Mouse (Mus musculus): ENCODE data around the gene Kcnip1. TPM values are rescaled to one million over a fixed set of nuclear protein-coding genes. Genes with fewer than 3 reads are reported as not detected.

The Kcnip1 gene
- polyA plus RNA-seq, 1 experiment, result not detected

GRCm38 (mm10) chr11:33869559-33869958 lies 123.4 kb downstream of the Kcnip1 start:
- Histone ChIP-seq H3K27ac (ENCODE audit: insufficient read depth, low read depth, low read length) (no peak overlapping the region), H3K4me3 (ENCODE audit: insufficient read depth, low read depth, low read length) (no peak overlapping the region), H3K27me3 (replicated peaks; ENCODE audit: control insufficient read depth, insufficient read depth, low read length) (no peaks in the 10 kb centered on the region; the same call in 1 of the 2 replicates), H3K36me3 (ENCODE audit: control insufficient read depth, insufficient read depth, low read length) (no peaks in the 10 kb centered on the region), H3K4me1 (ENCODE audit: control insufficient read depth, insufficient read depth, low read length) (no peaks in the 10 kb centered on the region)
- TF ChIP-seq POLR2A (IDR thresholded peaks at IDR 0.05; ENCODE audit: low read depth, low read length), result no peak
- no peak for TF ChIP-seq CTCF (conservative IDR thresholded peaks at IDR 0.05; ENCODE audit: insufficient read depth, insufficient read length, low read depth, low read length)
- WGBS, result 63% methylated on average over 3 of the region's 3 CpGs
- no peak for DNase-seq

- TF ChIP-seq POLR2A (IDR thresholded peaks at IDR 0.05; ENCODE audit: low read depth, low read length) (no peak), CTCF (conservative IDR thresholded peaks at IDR 0.05; ENCODE audit: insufficient read depth, insufficient read length, low read depth, low read length) (no peak)
- no peak for DNase-seq
- Histone ChIP-seq H3K36me3 (ENCODE audit: control insufficient read depth, insufficient read depth, low read length) (no peaks in the 10 kb centered on the region), H3K4me1 (ENCODE audit: control insufficient read depth, insufficient read depth, low read length) (no peaks in the 10 kb centered on the region), H3K4me3 (ENCODE audit: insufficient read depth, low read depth, low read length) (no peak overlapping the region), H3K27me3 (replicated peaks; ENCODE audit: control insufficient read depth, insufficient read depth, low read length) (no peaks in the 10 kb centered on the region; the same call in 1 of the 2 replicates), H3K27ac (ENCODE audit: insufficient read depth, low read depth, low read length) (no peak overlapping the region)
- WGBS, result 55% methylated on average over 6 of the region's 6 CpGs
Observed at GRCm38 (mm10) chr11:33866775-33867174, 126.2 kb downstream of the Kcnip1 start.

DNA sequence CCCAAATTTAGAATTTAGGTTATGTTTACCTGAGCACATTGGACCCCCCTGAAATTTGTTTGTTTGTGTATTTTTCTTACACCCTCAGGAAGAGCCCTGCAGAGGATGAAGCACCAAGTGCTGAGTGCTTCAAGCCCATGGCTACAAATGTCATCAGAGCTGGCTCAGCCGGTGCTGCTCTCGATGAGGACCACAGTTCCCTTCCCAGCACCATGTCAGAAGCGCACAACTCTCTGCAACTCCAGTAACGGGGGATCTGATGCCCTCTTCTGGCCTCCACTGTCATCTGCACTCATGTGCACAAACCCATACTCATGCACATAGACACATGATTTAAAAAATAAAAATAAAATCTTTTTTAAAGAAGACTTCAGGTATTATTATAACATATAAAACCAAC lies 128.7 kb downstream of the Kcnip1 start:
- WGBS, result 97% methylated on average over 4 of the region's 4 CpGs
- Histone ChIP-seq H3K4me3 (ENCODE audit: insufficient read depth, low read depth, low read length) (no peak overlapping the region), H3K27ac (ENCODE audit: insufficient read depth, low read depth, low read length) (no peak overlapping the region), H3K27me3 (replicated peaks; ENCODE audit: control insufficient read depth, insufficient read depth, low read length) (no peaks in the 10 kb centered on the region; the same call in 1 of the 2 replicates), H3K4me1 (ENCODE audit: control insufficient read depth, insufficient read depth, low read length) (no peaks in the 10 kb centered on the region), H3K36me3 (ENCODE audit: control insufficient read depth, insufficient read depth, low read length) (no peaks in the 10 kb centered on the region)
- no peak for TF ChIP-seq CTCF (conservative IDR thresholded peaks at IDR 0.05; ENCODE audit: insufficient read depth, insufficient read length, low read depth, low read length)
- no peak for TF ChIP-seq POLR2A (IDR thresholded peaks at IDR 0.05; ENCODE audit: low read depth, low read length)
- DNase-seq, result no peak

DNA sequence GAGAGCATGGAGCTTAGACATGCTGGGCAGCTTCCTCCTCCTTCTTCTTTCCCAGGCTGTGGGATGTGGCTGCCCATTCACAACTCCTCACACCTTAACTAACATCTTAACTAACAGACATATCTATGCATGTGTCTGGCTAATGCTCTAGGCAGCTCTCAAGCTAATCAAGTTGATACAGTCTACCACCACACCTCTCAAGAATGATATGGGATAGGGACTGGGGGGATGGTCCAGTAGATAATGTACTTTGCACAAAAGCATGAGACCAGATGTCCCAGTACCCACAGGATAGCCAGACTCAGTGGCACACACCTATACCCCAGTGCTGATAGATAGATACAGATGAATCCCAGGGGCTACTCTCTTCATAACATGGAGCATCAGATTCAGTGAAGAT lies 131.1 kb downstream of the Kcnip1 start:
- H3K27me3 ChIP-seq (replicated peaks; ENCODE audit: control insufficient read depth, insufficient read depth, low read length), result no peaks in the 10 kb centered on the region; the same call in 1 of the 2 replicates
- no peak for TF ChIP-seq POLR2A (IDR thresholded peaks at IDR 0.05; ENCODE audit: low read depth, low read length)
- no peak for TF ChIP-seq CTCF (conservative IDR thresholded peaks at IDR 0.05; ENCODE audit: insufficient read depth, insufficient read length, low read depth, low read length)

DNA sequence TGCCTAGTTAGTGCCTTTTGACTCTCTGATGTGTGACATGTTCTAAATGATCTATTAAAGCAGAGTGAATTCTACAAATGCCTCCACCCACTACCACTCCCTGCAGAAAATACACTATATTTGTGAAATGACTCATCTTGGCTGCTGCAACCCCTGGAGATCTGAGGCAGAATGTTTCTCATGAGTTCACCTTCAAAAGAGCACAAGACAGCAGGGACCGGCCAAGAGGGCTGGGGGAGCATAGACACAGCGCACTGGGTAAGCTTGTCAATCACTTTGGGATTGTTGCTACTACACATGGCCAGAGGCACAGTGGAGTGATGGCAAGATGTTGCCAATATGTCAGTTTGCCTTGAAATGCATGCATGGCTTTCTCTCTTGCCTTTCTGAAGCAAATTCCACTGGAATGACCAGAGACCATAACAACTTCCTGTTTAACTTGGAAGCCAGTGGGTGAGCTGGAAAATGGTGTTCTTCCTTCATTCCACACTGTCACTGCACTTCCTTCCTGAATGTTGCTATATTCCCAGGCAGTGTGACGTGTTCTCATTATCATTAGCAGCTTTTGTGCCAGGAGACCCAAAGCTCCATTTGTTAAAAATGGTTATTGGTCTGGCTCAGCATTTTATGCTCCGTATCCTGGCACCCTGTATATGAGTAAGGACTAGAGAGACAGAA lies 131.9 kb downstream of the Kcnip1 start:
- DNase-seq, result peak; percentile 28
- Histone ChIP-seq H3K4me3 (ENCODE audit: insufficient read depth, low read depth, low read length) (no peak overlapping the region), H3K4me1 (ENCODE audit: control insufficient read depth, insufficient read depth, low read length) (no peaks in the 10 kb centered on the region), H3K27ac (ENCODE audit: insufficient read depth, low read depth, low read length) (peak overlapping the region; percentile 60), H3K36me3 (ENCODE audit: control insufficient read depth, insufficient read depth, low read length) (no peaks in the 10 kb centered on the region), H3K27me3 (replicated peaks; ENCODE audit: control insufficient read depth, insufficient read depth, low read length) (no peaks in the 10 kb centered on the region)
- 71% methylated on average over 4 of the region's 4 CpGs for WGBS
- TF ChIP-seq CTCF (conservative IDR thresholded peaks at IDR 0.05; ENCODE audit: insufficient read depth, insufficient read length, low read depth, low read length), result no peak
- no peak for TF ChIP-seq POLR2A (IDR thresholded peaks at IDR 0.05; ENCODE audit: low read depth, low read length)

More for the DNA sequence above, 131.1 kb downstream of the Kcnip1 start:
- Histone ChIP-seq H3K27ac (ENCODE audit: insufficient read depth, low read depth, low read length) (no peak overlapping the region), H3K36me3 (ENCODE audit: control insufficient read depth, insufficient read depth, low read length) (no peaks in the 10 kb centered on the region), H3K4me3 (ENCODE audit: insufficient read depth, low read depth, low read length) (no peak overlapping the region), H3K4me1 (ENCODE audit: control insufficient read depth, insufficient read depth, low read length) (no peaks in the 10 kb centered on the region)
- DNase-seq, result no peak

GRCm38 (mm10) chr11:33849614-33850013 lies 143.3 kb downstream of the Kcnip1 start:
- DNase-seq, result peak; percentile 4
- Histone ChIP-seq H3K27me3 (replicated peaks; ENCODE audit: control insufficient read depth, insufficient read depth, low read length) (no peaks in the 10 kb centered on the region), H3K4me3 (ENCODE audit: insufficient read depth, low read depth, low read length) (no peak overlapping the region), H3K4me1 (ENCODE audit: control insufficient read depth, insufficient read depth, low read length) (no peaks in the 10 kb centered on the region), H3K36me3 (ENCODE audit: control insufficient read depth, insufficient read depth, low read length) (no peaks in the 10 kb centered on the region), H3K27ac (ENCODE audit: insufficient read depth, low read depth, low read length) (no peak overlapping the region)
- no peak for TF ChIP-seq POLR2A (IDR thresholded peaks at IDR 0.05; ENCODE audit: low read depth, low read length)
- TF ChIP-seq CTCF (conservative IDR thresholded peaks at IDR 0.05; ENCODE audit: insufficient read depth, insufficient read length, low read depth, low read length), result no peak
- 11% methylated on average over 11 of the region's 11 CpGs for WGBS

- Histone ChIP-seq H3K4me1 (ENCODE audit: control insufficient read depth, insufficient read depth, low read length) (no peaks in the 10 kb centered on the region), H3K27ac (ENCODE audit: insufficient read depth, low read depth, low read length) (no peak overlapping the region), H3K36me3 (ENCODE audit: control insufficient read depth, insufficient read depth, low read length) (no peaks in the 10 kb centered on the region), H3K4me3 (ENCODE audit: insufficient read depth, low read depth, low read length) (no peak overlapping the region), H3K27me3 (replicated peaks; ENCODE audit: control insufficient read depth, insufficient read depth, low read length) (no peaks in the 10 kb centered on the region)
- DNase-seq, result no peak
- WGBS, result 93% methylated on average over 3 of the region's 3 CpGs
- TF ChIP-seq POLR2A (IDR thresholded peaks at IDR 0.05; ENCODE audit: low read depth, low read length) (no peak), CTCF (conservative IDR thresholded peaks at IDR 0.05; ENCODE audit: insufficient read depth, insufficient read length, low read depth, low read length) (no peak)
Observed at GRCm38 (mm10) chr11:33848685-33849084, 144.3 kb downstream of the Kcnip1 start.
